Mouse (Mus musculus): ENCODE measurements around the gene Nsmf. TPM values are rescaled to one million over a fixed set of nuclear protein-coding genes. Genes with fewer than 3 reads are reported as not detected.

Nsmf gene
- polyA plus RNA-seq, 1 experiment from 2014 or later = 8.3 TPM

DNA sequence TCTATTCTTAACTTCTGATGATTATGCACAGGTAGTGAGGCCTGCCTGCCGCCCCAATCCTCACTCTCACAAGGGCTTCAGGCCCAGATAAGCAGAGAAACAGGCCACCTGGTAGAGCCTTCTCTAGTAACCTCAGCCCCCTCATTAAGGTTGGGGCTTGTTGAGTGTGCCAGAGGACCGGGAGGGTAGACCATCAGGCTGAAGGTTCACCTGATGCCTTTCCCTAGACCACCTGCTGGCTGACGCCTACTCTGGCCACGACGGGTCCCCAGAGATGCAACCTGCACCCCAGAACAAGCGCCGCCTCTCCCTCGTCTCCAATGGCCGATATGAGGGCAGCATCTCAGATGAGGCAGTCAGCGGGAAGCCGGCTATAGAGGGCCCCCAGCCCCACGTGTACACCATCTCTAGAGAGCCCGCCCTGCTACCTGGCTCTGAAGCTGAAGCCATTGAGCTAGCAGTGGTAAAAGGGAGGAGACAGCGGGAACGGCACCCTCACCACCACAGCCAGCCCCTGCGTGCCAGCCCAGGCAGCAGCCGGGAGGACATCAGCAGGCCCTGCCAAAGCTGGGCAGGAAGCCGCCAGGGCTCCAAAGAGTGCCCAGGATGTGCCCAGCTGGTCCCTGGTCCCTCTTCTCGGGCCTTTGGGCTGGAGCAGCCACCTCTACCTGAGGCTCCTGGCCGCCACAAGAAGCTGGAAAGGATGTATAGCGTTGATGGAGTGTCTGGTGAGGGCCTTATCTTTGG is 1.4 kb downstream of the Nsmf start:
- 80% methylated on average over 21 of the region's 21 CpGs for WGBS (ENCODE audit: insufficient replicate concordance)

GRCm38 (mm10) chr2:25058926-25059325 is 4.8 kb downstream of the Nsmf start:
- Histone ChIP-seq H3K9me3 (replicated peaks) (no peaks in the 10 kb centered on the region), H3K4me2 (no peak overlapping the region), H3K4me1 (replicated peaks) (peaks cover 31% of the 10 kb centered on the region), H3K9ac (no peak overlapping the region), H3K27ac (replicated peaks) (no peak overlapping the region), H3K4me3 (replicated peaks) (no peak overlapping the region), H3K27me3 (no peaks in the 10 kb centered on the region), H3K36me3 (replicated peaks) (no peaks in the 10 kb centered on the region)
- WGBS (ENCODE audit: insufficient replicate concordance) = 84% methylated on average over 7 of the region's 7 CpGs
- ATAC-seq (ENCODE audit: insufficient read depth) = no peak

More for the DNA sequence above, 1.4 kb downstream of the Nsmf start:
- no peaks in the 10 kb centered on the region for H3K9me3 ChIP-seq (replicated peaks)
- H3K9ac ChIP-seq = no peak overlapping the region
- no peak overlapping the region for H3K4me3 ChIP-seq (replicated peaks)
- peak overlapping the region; percentile 94; the same call in 1 of the 2 replicates for H3K4me2 ChIP-seq
- peaks cover 29% of the 10 kb centered on the region for H3K36me3 ChIP-seq (replicated peaks)
- H3K4me1 ChIP-seq (replicated peaks) = peaks cover 27% of the 10 kb centered on the region
- no peak for ATAC-seq (ENCODE audit: insufficient read depth)
- no peak overlapping the region for H3K27ac ChIP-seq (replicated peaks)
- no peaks in the 10 kb centered on the region for H3K27me3 ChIP-seq

DNA sequence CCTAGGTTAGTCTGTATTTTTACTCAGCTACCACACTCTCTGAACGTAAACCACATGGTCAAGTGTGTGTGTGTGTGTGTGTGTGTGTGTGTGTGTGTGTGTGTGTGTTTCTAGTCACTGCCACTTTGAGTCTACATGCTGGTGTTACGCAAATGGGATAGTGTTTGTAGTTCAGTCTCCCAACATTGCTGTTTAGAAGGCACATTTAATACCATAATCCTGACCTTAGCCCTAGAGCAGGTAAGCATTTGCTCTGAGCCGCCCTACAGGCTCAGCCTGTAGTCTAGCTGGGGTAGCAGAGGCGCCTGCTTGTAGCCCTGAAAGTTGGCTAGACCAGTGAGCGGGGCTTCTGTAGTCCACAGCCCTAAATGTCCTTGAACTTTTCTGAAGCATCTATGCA is 9.4 kb downstream of the Nsmf start:
- Histone ChIP-seq H3K4me3 (replicated peaks) (no peak overlapping the region), H3K27me3 (no peaks in the 10 kb centered on the region), H3K9ac (no peak overlapping the region), H3K4me1 (replicated peaks) (peaks cover 13% of the 10 kb centered on the region), H3K27ac (replicated peaks) (no peak overlapping the region), H3K9me3 (replicated peaks) (no peaks in the 10 kb centered on the region), H3K4me2 (no peak overlapping the region), H3K36me3 (replicated peaks) (no peaks in the 10 kb centered on the region)
- 0 out of 2 replicates have a peak, but pooled peaks have one; percentile 17 for ATAC-seq (ENCODE audit: insufficient read depth)
- 77% methylated on average over 5 of the region's 5 CpGs for WGBS (ENCODE audit: insufficient replicate concordance)

- peak; percentile 50; the same call in 1 of the 2 replicates for ATAC-seq (ENCODE audit: insufficient read depth)
- WGBS (ENCODE audit: insufficient replicate concordance) = 19% methylated on average over 1 of the region's 1 CpGs
Measured at GRCm38 (mm10) chr2:25064285-25064684, 10.1 kb downstream of the Nsmf start.

DNA sequence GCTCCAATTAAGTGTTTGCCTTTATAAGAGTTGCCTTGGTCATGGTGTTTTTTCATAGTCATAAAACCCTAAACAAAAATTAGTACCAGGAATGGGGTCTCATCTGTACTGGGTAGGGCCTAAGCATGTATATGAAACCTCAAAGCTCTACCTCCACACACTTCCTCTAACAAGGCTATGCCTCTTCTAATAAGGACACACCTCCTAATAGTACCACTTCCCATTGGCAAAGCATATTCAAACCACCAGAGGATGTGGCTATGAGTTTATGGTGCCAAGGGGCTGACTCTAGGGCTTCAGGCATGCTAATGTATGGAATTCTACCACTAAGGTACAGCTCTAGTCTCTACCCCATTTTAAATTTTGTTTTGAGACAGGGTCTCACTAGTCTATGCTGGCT is 11.4 kb downstream of the Nsmf start:
- Histone ChIP-seq H3K36me3 (replicated peaks) (no peaks in the 10 kb centered on the region), H3K27ac (replicated peaks) (no peak overlapping the region), H3K4me1 (replicated peaks) (peaks cover 16% of the 10 kb centered on the region), H3K9me3 (replicated peaks) (no peaks in the 10 kb centered on the region), H3K4me2 (no peak overlapping the region), H3K9ac (no peak overlapping the region), H3K4me3 (replicated peaks) (no peak overlapping the region), H3K27me3 (no peaks in the 10 kb centered on the region)
- no peak for ATAC-seq (ENCODE audit: insufficient read depth)

More at GRCm38 (mm10) chr2:25064285-25064684, 10.1 kb downstream of the Nsmf start:
- Histone ChIP-seq H3K4me3 (replicated peaks) (no peak overlapping the region), H3K9me3 (replicated peaks) (no peaks in the 10 kb centered on the region), H3K4me2 (no peak overlapping the region), H3K27ac (replicated peaks) (no peak overlapping the region), H3K36me3 (replicated peaks) (no peaks in the 10 kb centered on the region), H3K27me3 (no peaks in the 10 kb centered on the region), H3K4me1 (replicated peaks) (peaks cover 13% of the 10 kb centered on the region), H3K9ac (no peak overlapping the region)

DNA sequence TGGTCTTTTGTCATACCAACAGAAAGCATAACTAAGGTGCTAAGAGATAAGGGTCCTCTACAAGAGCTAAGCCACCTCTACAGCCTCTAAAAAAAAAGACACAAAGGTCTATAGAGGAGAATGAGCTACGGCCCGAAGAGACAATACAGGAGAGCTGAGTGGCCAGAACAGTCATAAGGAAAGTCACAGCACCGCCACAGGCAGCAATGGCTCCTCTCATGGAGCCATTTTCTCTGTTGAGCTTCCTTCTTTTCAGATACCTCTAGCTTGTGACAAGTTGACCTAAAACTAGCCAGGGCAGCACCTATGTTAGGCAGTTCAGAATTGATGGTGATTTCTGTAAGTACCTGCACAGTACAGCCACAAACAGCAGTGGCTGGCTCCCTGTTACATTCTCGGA is 12.4 kb downstream of the Nsmf start:
- no peaks in the 10 kb centered on the region for H3K27me3 ChIP-seq
- 70% methylated on average over 4 of the region's 4 CpGs for WGBS (ENCODE audit: insufficient replicate concordance)
- ATAC-seq (ENCODE audit: insufficient read depth) = no peak

GRCm38 (mm10) chr2:25069537-25069936 is 15.4 kb downstream of the Nsmf start:
- WGBS (ENCODE audit: insufficient replicate concordance) = 42% methylated on average over 4 of the region's 4 CpGs
- Histone ChIP-seq H3K4me2 (no peak overlapping the region), H3K4me1 (replicated peaks) (0 out of 2 replicates have a peak, but pooled peaks cover 4% of the 10 kb centered on the region), H3K4me3 (replicated peaks) (no peak overlapping the region), H3K36me3 (replicated peaks) (no peaks in the 10 kb centered on the region), H3K27me3 (no peaks in the 10 kb centered on the region), H3K27ac (replicated peaks) (no peak overlapping the region), H3K9ac (no peak overlapping the region), H3K9me3 (replicated peaks) (no peaks in the 10 kb centered on the region)
- no peak for ATAC-seq (ENCODE audit: insufficient read depth)

More for the DNA sequence above, 12.4 kb downstream of the Nsmf start:
- no peak overlapping the region for H3K27ac ChIP-seq (replicated peaks)
- peaks cover 10% of the 10 kb centered on the region for H3K4me1 ChIP-seq (replicated peaks)
- H3K9ac ChIP-seq = no peak overlapping the region
- H3K9me3 ChIP-seq (replicated peaks) = no peaks in the 10 kb centered on the region
- no peaks in the 10 kb centered on the region for H3K36me3 ChIP-seq (replicated peaks)
- H3K4me3 ChIP-seq (replicated peaks) = no peak overlapping the region
- no peak overlapping the region for H3K4me2 ChIP-seq

- Histone ChIP-seq H3K27me3 (no peaks in the 10 kb centered on the region), H3K4me3 (replicated peaks) (no peak overlapping the region), H3K4me2 (no peak overlapping the region), H3K27ac (replicated peaks) (no peak overlapping the region), H3K36me3 (replicated peaks) (no peaks in the 10 kb centered on the region), H3K9ac (no peak overlapping the region), H3K9me3 (replicated peaks) (no peaks in the 10 kb centered on the region), H3K4me1 (replicated peaks) (0 out of 2 replicates have a peak, but pooled peaks cover 4% of the 10 kb centered on the region)
- no peak for ATAC-seq (ENCODE audit: insufficient read depth)
- WGBS (ENCODE audit: insufficient replicate concordance) = 68% methylated on average over 4 of the region's 4 CpGs
Measured at GRCm38 (mm10) chr2:25072398-25072797, 18.2 kb downstream of the Nsmf start.

DNA sequence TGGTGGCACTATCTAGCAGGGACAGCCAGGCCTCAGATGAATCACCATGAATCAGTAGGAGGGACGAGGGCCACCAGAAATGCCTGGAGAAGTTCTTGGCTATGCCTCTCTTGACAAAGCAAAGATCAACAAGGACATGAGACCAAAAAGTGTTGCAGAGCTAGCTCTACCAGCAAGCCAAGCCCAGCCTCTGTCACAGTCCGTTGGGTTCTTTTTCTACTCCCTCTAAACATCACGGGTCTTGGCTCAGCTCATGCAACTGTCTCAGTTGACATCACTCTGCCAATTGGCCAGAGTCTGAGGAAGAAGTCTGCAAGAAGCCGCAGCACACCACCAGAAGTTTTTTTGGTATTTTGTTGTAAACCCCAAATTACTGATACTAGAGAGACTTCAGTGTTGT is 21.4 kb downstream of the Nsmf start:
- Histone ChIP-seq H3K9ac (no peak overlapping the region), H3K27ac (replicated peaks) (no peak overlapping the region), H3K9me3 (replicated peaks) (no peaks in the 10 kb centered on the region), H3K4me3 (replicated peaks) (no peak overlapping the region), H3K4me2 (no peak overlapping the region), H3K36me3 (replicated peaks) (no peaks in the 10 kb centered on the region), H3K4me1 (replicated peaks) (no peaks in the 10 kb centered on the region), H3K27me3 (no peaks in the 10 kb centered on the region)
- 57% methylated on average over 4 of the region's 4 CpGs for WGBS (ENCODE audit: insufficient replicate concordance)
- ATAC-seq (ENCODE audit: insufficient read depth) = no peak

- no peaks in the 10 kb centered on the region for H3K9me3 ChIP-seq (replicated peaks)
- 0 out of 2 replicates have a peak, but pooled peaks have one; percentile 11 for ATAC-seq (ENCODE audit: insufficient read depth)
- no peak overlapping the region for H3K4me3 ChIP-seq (replicated peaks)
- H3K4me1 ChIP-seq (replicated peaks) = 0 out of 2 replicates have a peak, but pooled peaks cover 5% of the 10 kb centered on the region
- H3K9ac ChIP-seq = no peak overlapping the region
- no peaks in the 10 kb centered on the region for H3K27me3 ChIP-seq
- WGBS (ENCODE audit: insufficient replicate concordance) = 56% methylated on average over 1 of the region's 1 CpGs
- H3K27ac ChIP-seq (replicated peaks) = peak overlapping the region; percentile 56; the same call in 1 of the 2 replicates
- H3K4me2 ChIP-seq = peak overlapping the region; percentile 18; the same call in 1 of the 2 replicates
- no peaks in the 10 kb centered on the region for H3K36me3 ChIP-seq (replicated peaks)
Measured at GRCm38 (mm10) chr2:25078967-25079366, 24.8 kb downstream of the Nsmf start.

DNA sequence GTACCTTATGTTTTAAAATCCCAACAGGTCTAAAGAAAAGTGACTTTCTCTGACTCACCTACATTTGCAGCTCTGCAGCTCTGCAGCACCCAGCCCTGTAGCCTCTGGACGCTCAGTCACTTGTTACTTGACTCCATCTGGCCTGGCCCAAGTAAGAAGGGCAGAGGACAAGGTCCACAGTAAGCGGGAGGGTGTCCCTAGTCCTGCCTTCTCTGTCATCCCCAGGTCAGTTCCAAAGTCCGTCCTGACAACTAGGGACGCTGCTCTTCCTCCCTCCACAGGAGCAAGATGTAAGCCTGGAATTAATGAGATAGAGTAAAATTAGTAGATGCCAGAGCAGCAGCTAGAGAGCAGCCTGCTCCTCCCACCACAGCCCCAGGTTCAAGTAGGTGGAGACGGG is 25.9 kb downstream of the Nsmf start, which contains the start of gene Entpd8:
Gene Entpd8, plus strand, starts transcription at position 229 of the 400 bp plus-strand sequence.
- Histone ChIP-seq H3K4me3 (replicated peaks) (peak within 1 kb of the TSS; percentile 24), H3K36me3 (replicated peaks) (no peaks in the 10 kb centered on the region), H3K9ac (no peak within 1 kb of the TSS), H3K27ac (replicated peaks) (no peak within 1 kb of the TSS), H3K4me2 (peak within 1 kb of the TSS; percentile 36), H3K4me1 (replicated peaks) (0 out of 2 replicates have a peak, but pooled peaks cover 5% of the 10 kb centered on the region), H3K9me3 (replicated peaks) (no peaks in the 10 kb centered on the region), H3K27me3 (no peaks in the 10 kb centered on the region)
- 54% methylated on average over 5 of the region's 5 CpGs for WGBS (ENCODE audit: insufficient replicate concordance)
- peak; percentile 60; the same call in 1 of the 2 replicates for ATAC-seq (ENCODE audit: insufficient read depth)

Measured in liver, embryonic 15.5 days (tissue).